Mouse (Mus musculus) embryonic fibroblast, embryonic 13.5 days (primary cell): ENCODE measurements around the gene Gpr156. TPM values are rescaled to one million over a fixed set of nuclear protein-coding genes. Genes with fewer than 3 reads are reported as not detected.

Source experiments
- H3K27ac ChIP-seq: 2 replicates; pipeline ENCODE4 v1.5.1; 2012; ENCODE audit warnings: low read length, control low read depth, inconsistent platforms; ENCODE audit not compliant: insufficient read depth
- H3K4me1 ChIP-seq: 2 replicates; pipeline ENCODE4 v1.6.1; 2011; ENCODE audit warnings: low read length; ENCODE audit not compliant: control insufficient read depth, insufficient read depth
- H3K4me3 ChIP-seq: 2 replicates; pipeline ENCODE4 v1.5.1; 2011; ENCODE audit warnings: mild to moderate bottlenecking, control low read depth, low read length; ENCODE audit not compliant: insufficient read depth
- CTCF ChIP-seq: IDR thresholded peaks from 2 replicates; pipeline ENCODE4 v1.5.1; 2011; ENCODE audit warnings: mild to moderate bottlenecking, control low read depth, low read length, moderate library complexity, borderline replicate concordance; ENCODE audit not compliant: insufficient read depth
- POLR2A ChIP-seq: IDR thresholded peaks from 2 replicates; pipeline ENCODE4 v1.6.1; 2011; ENCODE audit warnings: low read depth, mild to moderate bottlenecking, control low read depth, low read length, moderate library complexity
- polyA plus RNA-seq: library from polyadenylated mRNA; stranded (reverse); fragments of >200 nt; gene quantifications from 2 replicates; pipeline ENCODE4 v1.2.4, GENCODE M21; 2011; ENCODE audit warnings: low read depth; ENCODE audit not compliant: missing spikeins, insufficient read length

Gpr156 gene
- polyA plus RNA-seq, 1 experiment, result 0.30 TPM

- H3K4me1 ChIP-seq, result no peaks in the 10 kb centered on the region
- H3K27ac ChIP-seq, result no peak overlapping the region
- H3K4me3 ChIP-seq, result no peak overlapping the region
- TF ChIP-seq POLR2A (no peak), CTCF (no peak)
Measured at GRCm38 (mm10) chr16:38047781-38048558, 131.7 kb downstream of the Gpr156 start.

Other genes with a start within 250 kb of the Gpr156 start
- 1,166 and 1,394 TPM in 2 replicates for gene Fstl1, start 139.6 kb upstream of the Gpr156 start, polyA plus RNA-seq
- not detected in 2 replicates for gene Gm36028, start 55.4 kb upstream of the Gpr156 start, polyA plus RNA-seq
- gene Lrrc58, start 48.1 kb upstream of the Gpr156 start, polyA plus RNA-seq, result 103 and 112 TPM in 2 replicates
- 71.2 and 79.6 TPM in 2 replicates for gene Gsk3b, start 172.5 kb downstream of the Gpr156 start, polyA plus RNA-seq